26 mouse cellular contexts compared by ENCODE assay signal in the genomic region with DNA sequence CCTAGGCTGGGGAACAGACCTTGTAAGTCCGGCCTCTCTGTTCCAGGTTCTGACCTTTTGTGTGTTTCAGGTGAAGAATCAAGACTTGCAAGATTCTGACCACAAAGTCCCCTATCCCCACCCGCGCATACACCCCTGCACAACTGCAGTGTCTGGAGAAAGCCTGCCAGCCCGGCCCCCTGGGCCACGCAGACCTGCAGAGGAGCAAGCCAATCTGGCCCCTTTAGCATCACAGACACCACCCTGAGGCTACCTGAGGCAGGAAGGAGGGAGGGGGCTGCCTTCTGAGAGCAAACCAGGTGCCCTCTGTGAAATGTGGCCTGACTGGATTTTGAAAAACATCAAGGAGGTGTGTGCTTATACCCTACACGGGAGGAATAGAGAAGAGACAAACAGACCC.
DNase-seq lines count a peak whose midpoint lies in the region; ATAC-seq and TF ChIP-seq lines count a peak whose summit lies in the region.
"Had no signal": no experiment of that assay in that cellular context is flagged by ENCODE, and none has a peak within 500 bp of the region (broad histone marks: within the 10 kb centered on the region; RNA-seq: fewer than 3 reads in every experiment).

No protein-coding gene starts in this region.

- 74% methylated on average over 6 of the region's 6 CpGs for WGBS in heart, embryonic 11.5 days (ENCODE audit: insufficient replicate concordance)
- 73% methylated on average over 6 of the region's 6 CpGs for WGBS in spleen, adult 2 months
- WGBS in intestine, embryonic 15.5 days = 68% methylated on average over 6 of the region's 6 CpGs
- WGBS in stomach, embryonic 16.5 days = 64% methylated on average over 6 of the region's 6 CpGs
- 73% methylated on average over 6 of the region's 6 CpGs for WGBS in liver, embryonic 11.5 days

- H3K9me3 ChIP-seq in heart, embryonic 11.5 days (replicated peaks; ENCODE audit: control insufficient read depth, low read length) = no peaks in the 10 kb centered on the region
- no peaks in the 10 kb centered on the region for H3K9me3 ChIP-seq in intestine, embryonic 15.5 days
- H3K9me3 ChIP-seq in stomach, embryonic 16.5 days (replicated peaks; ENCODE audit: control insufficient read depth, low read length) = no peaks in the 10 kb centered on the region
- no peaks in the 10 kb centered on the region for H3K9me3 ChIP-seq in liver, embryonic 11.5 days (ENCODE audit: control insufficient read depth, low read length)
- H3K9me3 ChIP-seq: embryonic facial prominence, embryonic 13.5 days; forebrain, embryonic 10.5 days; heart, embryonic 10.5 days; hindbrain, embryonic 13.5 days; limb, embryonic 12.5 days; midbrain, embryonic 10.5 days; neural tube, embryonic 13.5 days had no signal

- no peak for TF ChIP-seq POLR2A in spleen, adult 2 months (IDR thresholded peaks at IDR 0.05; ENCODE audit: low read depth, low read length)

- H3K36me3 ChIP-seq in heart, embryonic 11.5 days (ENCODE audit: control insufficient read depth, insufficient read depth, low read length) = no peaks in the 10 kb centered on the region
- H3K36me3 ChIP-seq in spleen, adult 2 months (ENCODE audit: control insufficient read depth, insufficient read depth, low read length) = no peaks in the 10 kb centered on the region
- H3K36me3 ChIP-seq in intestine, embryonic 15.5 days = no peaks in the 10 kb centered on the region
- H3K36me3 ChIP-seq in stomach, embryonic 16.5 days (ENCODE audit: control insufficient read depth, insufficient read depth, low read length) = no peaks in the 10 kb centered on the region
- no peaks in the 10 kb centered on the region for H3K36me3 ChIP-seq in liver, embryonic 11.5 days (ENCODE audit: control insufficient read depth, insufficient read depth, low read length)
- H3K36me3 ChIP-seq: embryonic facial prominence, embryonic 13.5 days; forebrain, embryonic 10.5 days; heart, embryonic 10.5 days; hindbrain, embryonic 13.5 days; limb, embryonic 12.5 days; midbrain, embryonic 10.5 days; neural tube, embryonic 13.5 days had no signal

- H3K9ac ChIP-seq in heart, embryonic 11.5 days (ENCODE audit: low read depth, low read length) = no peak overlapping the region
- no peak overlapping the region for H3K9ac ChIP-seq in intestine, embryonic 15.5 days
- H3K9ac ChIP-seq in stomach, embryonic 16.5 days (ENCODE audit: low read length) = no peak overlapping the region
- H3K9ac ChIP-seq in liver, embryonic 11.5 days (ENCODE audit: low read depth, low read length) = no peak overlapping the region
- H3K9ac ChIP-seq: embryonic facial prominence, embryonic 13.5 days; hindbrain, embryonic 13.5 days; limb, embryonic 12.5 days; neural tube, embryonic 13.5 days had no signal

- no peak for TF ChIP-seq CTCF in spleen, adult 2 months (IDR thresholded peaks at IDR 0.05; ENCODE audit: extremely low read depth, insufficient read depth, insufficient read length, insufficient replicate concordance)

- peaks cover 13% of the 10 kb centered on the region for H3K4me1 ChIP-seq in heart, embryonic 11.5 days (ENCODE audit: control insufficient read depth, insufficient read depth, low read length)
- peaks cover 30% of the 10 kb centered on the region for H3K4me1 ChIP-seq in spleen, adult 2 months (ENCODE audit: control insufficient read depth, insufficient read depth, insufficient read length)
- H3K4me1 ChIP-seq in intestine, embryonic 15.5 days (replicated peaks) = peaks cover 4% of the 10 kb centered on the region
- peaks cover 3% of the 10 kb centered on the region; the same call in 1 of the 2 replicates for H3K4me1 ChIP-seq in stomach, embryonic 16.5 days (ENCODE audit: control insufficient read depth, insufficient read depth, low read length)
- H3K4me1 ChIP-seq in liver, embryonic 11.5 days (replicated peaks; ENCODE audit: control insufficient read depth, insufficient read depth, low read length) = no peaks in the 10 kb centered on the region

- no peak overlapping the region for H3K4me2 ChIP-seq in heart, embryonic 11.5 days
- no peak overlapping the region for H3K4me2 ChIP-seq in intestine, embryonic 15.5 days (replicated peaks)
- no peak overlapping the region for H3K4me2 ChIP-seq in stomach, embryonic 16.5 days (ENCODE audit: low read depth, low read length)
- no peak overlapping the region for H3K4me2 ChIP-seq in liver, embryonic 11.5 days
- H3K4me2 ChIP-seq: embryonic facial prominence, embryonic 13.5 days; hindbrain, embryonic 13.5 days; limb, embryonic 12.5 days; neural tube, embryonic 13.5 days had no signal

- H3K4me3 ChIP-seq in heart, embryonic 11.5 days (ENCODE audit: low read depth, low read length) = no peak overlapping the region
- H3K4me3 ChIP-seq in spleen, adult 2 months (ENCODE audit: extremely low read depth, insufficient read depth, insufficient read length) = no peak overlapping the region
- H3K4me3 ChIP-seq in intestine, embryonic 15.5 days (replicated peaks) = no peak overlapping the region
- H3K4me3 ChIP-seq in stomach, embryonic 16.5 days (replicated peaks; ENCODE audit: low read length) = no peak overlapping the region
- no peak overlapping the region for H3K4me3 ChIP-seq in liver, embryonic 11.5 days (ENCODE audit: low read depth, low read length)
- H3K4me3 ChIP-seq: embryonic facial prominence, embryonic 13.5 days; forebrain, embryonic 10.5 days; heart, embryonic 10.5 days; hindbrain, embryonic 13.5 days; limb, embryonic 12.5 days; midbrain, embryonic 10.5 days; neural tube, embryonic 13.5 days had no signal

- no peaks in the 10 kb centered on the region for H3K27me3 ChIP-seq in heart, embryonic 11.5 days (ENCODE audit: control insufficient read depth, insufficient read depth, low read length)
- no peaks in the 10 kb centered on the region for H3K27me3 ChIP-seq in spleen, adult 2 months (ENCODE audit: control insufficient read depth, insufficient read depth, low read length)
- H3K27me3 ChIP-seq in intestine, embryonic 15.5 days (replicated peaks) = no peaks in the 10 kb centered on the region
- H3K27me3 ChIP-seq in stomach, embryonic 16.5 days (ENCODE audit: control insufficient read depth, insufficient read depth, low read length) = no peaks in the 10 kb centered on the region
- no peaks in the 10 kb centered on the region for H3K27me3 ChIP-seq in liver, embryonic 11.5 days (replicated peaks; ENCODE audit: control insufficient read depth, insufficient read depth, low read length)
- H3K27me3 ChIP-seq: embryonic facial prominence, embryonic 13.5 days; hindbrain, embryonic 13.5 days; limb, embryonic 12.5 days; neural tube, embryonic 13.5 days had no signal

- no peak for ATAC-seq in heart, embryonic 11.5 days (replicated peaks; ENCODE audit: insufficient number of reproducible peaks, low FRiP score, low TSS enrichment)
- peak; percentile 78 for ATAC-seq in intestine, embryonic 15.5 days
- ATAC-seq in stomach, embryonic 16.5 days (ENCODE audit: insufficient read depth, low FRiP score) = peak; percentile 25; the same call in 1 of the 2 replicates
- no peak for ATAC-seq in liver, embryonic 11.5 days (replicated peaks; ENCODE audit: low FRiP score)

- no peak overlapping the region for H3K27ac ChIP-seq in heart, embryonic 11.5 days (ENCODE audit: low read depth, low read length)
- peak overlapping the region; percentile 45; the same call in 1 of the 2 replicates for H3K27ac ChIP-seq in spleen, adult 2 months (ENCODE audit: insufficient read depth, low read length)
- no peak overlapping the region for H3K27ac ChIP-seq in intestine, embryonic 15.5 days
- H3K27ac ChIP-seq in stomach, embryonic 16.5 days (ENCODE audit: low read length) = no peak overlapping the region
- H3K27ac ChIP-seq in liver, embryonic 11.5 days (ENCODE audit: low read depth, low read length) = no peak overlapping the region
- H3K27ac ChIP-seq: embryonic facial prominence, embryonic 13.5 days; forebrain, embryonic 10.5 days; heart, embryonic 10.5 days; hindbrain, embryonic 13.5 days; kidney, postnatal 0 days; limb, embryonic 12.5 days; midbrain, embryonic 10.5 days; neural tube, embryonic 13.5 days had no signal

- peak; percentile 89 for DNase-seq in heart, adult 11 months
- no peak for DNase-seq in spleen, adult 2 months (ENCODE audit: low read depth in 1 of 2, low spot score in 2 of 2)
- no peak for DNase-seq in spleen, postnatal 4 days (ENCODE audit: low spot score in 2 of 2)
- no peak for DNase-seq in urinary bladder, postnatal 14 days (ENCODE audit: low spot score)
- DNase-seq in liver, embryonic 11.5 days (ENCODE audit: low spot score) = no peak
- DNase-seq: adrenal gland, postnatal 25 days; cerebellum, adult 11-12 months; cerebellum, adult 9-11 months; embryo, embryonic 11 days; gastrocnemius, postnatal 14 days; heart, postnatal 36 days; kidney, adult 2 months; layer of hippocampus, postnatal 36 days; lung, postnatal 10 days; thymus, postnatal 4 days had no signal

Comparison
In these comparisons a context has a peak if more than half of its experiments do, and no peak if none do; other contexts are left out.
1. ATAC-seq: peak in intestine, embryonic 15.5 days (single experiment) and stomach, embryonic 16.5 days (single experiment); none in heart, embryonic 11.5 days (single experiment) and liver, embryonic 11.5 days (single experiment).